Mouse (Mus musculus) kidney, adult 2 months (tissue): ENCODE measurements around the gene Ntpcr. TPM values are rescaled to one million over a fixed set of nuclear protein-coding genes. Genes with fewer than 3 reads are reported as not detected.
A peak's percentile ranks its signal among the peaks of the same experiment; 100 is the strongest.

Experiments
- DNase-seq: peaks from one replicate; pipeline ENCODE4 v3.0.0; 2021
- H3K27ac ChIP-seq: fragments of 200-500 bp; 2 replicates; pipeline ENCODE4 v1.5.1; 2012; ENCODE audit warnings: low read depth, low read length, control low read depth, inconsistent platforms; ENCODE audit not compliant: insufficient read depth
- H3K27me3 ChIP-seq: fragments of 200-500 bp; replicated peaks from 2 replicates; pipeline ENCODE4 v1.6.1; 2012; ENCODE audit warnings: mild to moderate bottlenecking, moderate library complexity, low read length, inconsistent platforms; ENCODE audit not compliant: control insufficient read depth, insufficient read depth
- H3K36me3 ChIP-seq: fragments of 200-500 bp; 2 replicates; pipeline ENCODE4 v1.6.1; 2012; ENCODE audit warnings: mild to moderate bottlenecking, moderate library complexity, low read length, inconsistent platforms; ENCODE audit not compliant: control insufficient read depth, insufficient read depth
- H3K4me1 ChIP-seq: fragments of 200-500 bp; 2 replicates; pipeline ENCODE4 v1.6.1; 2011; ENCODE audit warnings: low read length; ENCODE audit not compliant: control insufficient read depth, insufficient read depth
- H3K4me3 ChIP-seq: fragments of 200-500 bp; 2 replicates; pipeline ENCODE4 v1.5.1; 2011; ENCODE audit warnings: mild to moderate bottlenecking, low read depth, low read length, control low read depth; ENCODE audit not compliant: insufficient read depth
- CTCF ChIP-seq: fragments of 200-500 bp; conservative IDR thresholded peaks from 2 replicates; pipeline ENCODE4 v1.5.1; 2011; ENCODE audit warnings: low read depth, mild to moderate bottlenecking, control low read depth, low read length, moderate library complexity, mixed read lengths; ENCODE audit not compliant: insufficient read depth, insufficient read length
- POLR2A ChIP-seq: fragments of 200-500 bp; IDR thresholded peaks from one replicate; pipeline ENCODE4 v1.6.1; 2011; ENCODE audit warnings: low read depth, low read length, control low read depth
- WGBS: fragments of 180-500 bp; shearing (Covaris S2); methylation state at CpG from one replicate; pipeline ENCODE4 v1.1.7; 2018; 5-methylcytosine and 5-hydroxymethylcytosine counted together
- polyA plus RNA-seq: library from polyadenylated mRNA; depleted of rRNA; stranded (reverse); fragments of >200 nt; gene quantifications from 2 replicates; pipeline ENCODE4 v1.2.3, GENCODE M21; 2012

Gene Ntpcr
- polyA plus RNA-seq, 1 experiment, result 27.6 TPM

DNA sequence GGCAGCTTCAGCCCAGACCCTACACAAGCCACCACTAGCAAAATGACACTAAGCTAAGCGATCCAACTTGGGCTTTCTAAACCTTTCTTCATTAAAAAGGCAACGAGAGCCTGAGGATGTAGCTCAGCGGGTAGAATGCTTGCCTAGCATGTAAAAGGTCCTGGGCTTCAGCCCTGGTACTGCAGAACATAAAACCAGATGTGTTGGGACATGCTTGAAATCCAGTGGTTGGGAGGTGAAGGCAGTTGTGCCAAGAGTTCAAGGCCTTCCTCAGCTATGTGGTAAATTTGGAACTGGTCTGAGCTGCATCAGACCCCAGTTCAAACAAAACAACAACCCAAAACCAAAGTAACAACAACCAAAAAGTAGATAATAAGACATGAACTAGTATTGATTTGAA is 46.6 kb downstream of the Ntpcr start:
- no peaks in the 10 kb centered on the region for H3K4me1 ChIP-seq
- no peaks in the 10 kb centered on the region for H3K27me3 ChIP-seq
- H3K36me3 ChIP-seq, result no peaks in the 10 kb centered on the region
- TF ChIP-seq POLR2A, result no peak
- no peak for TF ChIP-seq CTCF
- DNase-seq, result no peak
- H3K27ac ChIP-seq, result no peak overlapping the region
- 96% methylated on average over 3 of the region's 3 CpGs for WGBS
- H3K4me3 ChIP-seq, result no peak overlapping the region

DNA sequence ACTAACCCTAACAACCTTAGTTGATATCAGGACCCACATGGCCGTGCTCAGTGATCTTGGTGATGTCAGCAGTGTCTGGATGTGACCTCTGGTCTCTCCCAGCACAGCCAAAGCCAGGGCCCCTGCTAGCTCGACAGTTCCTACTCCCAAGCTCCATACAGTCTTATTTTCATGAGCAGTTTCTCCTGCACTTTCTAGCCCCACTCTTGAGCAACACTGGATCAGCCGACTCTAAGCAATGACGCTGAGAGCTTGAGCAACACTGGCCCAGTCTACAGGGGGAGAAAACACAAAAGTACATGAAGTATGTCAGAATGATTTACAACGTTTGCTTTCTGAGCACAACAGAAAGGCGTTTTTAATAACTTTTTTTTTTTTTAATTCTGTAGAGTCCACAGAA is 47.0 kb downstream of the Ntpcr start:
- TF ChIP-seq POLR2A (no peak), CTCF (no peak)
- no peaks in the 10 kb centered on the region for H3K4me1 ChIP-seq
- H3K4me3 ChIP-seq, result no peak overlapping the region
- no peaks in the 10 kb centered on the region for H3K27me3 ChIP-seq
- no peak overlapping the region for H3K27ac ChIP-seq
- no peaks in the 10 kb centered on the region for H3K36me3 ChIP-seq
- WGBS, result 53% methylated on average over 6 of the region's 6 CpGs
- peak; percentile 31 for DNase-seq

DNA sequence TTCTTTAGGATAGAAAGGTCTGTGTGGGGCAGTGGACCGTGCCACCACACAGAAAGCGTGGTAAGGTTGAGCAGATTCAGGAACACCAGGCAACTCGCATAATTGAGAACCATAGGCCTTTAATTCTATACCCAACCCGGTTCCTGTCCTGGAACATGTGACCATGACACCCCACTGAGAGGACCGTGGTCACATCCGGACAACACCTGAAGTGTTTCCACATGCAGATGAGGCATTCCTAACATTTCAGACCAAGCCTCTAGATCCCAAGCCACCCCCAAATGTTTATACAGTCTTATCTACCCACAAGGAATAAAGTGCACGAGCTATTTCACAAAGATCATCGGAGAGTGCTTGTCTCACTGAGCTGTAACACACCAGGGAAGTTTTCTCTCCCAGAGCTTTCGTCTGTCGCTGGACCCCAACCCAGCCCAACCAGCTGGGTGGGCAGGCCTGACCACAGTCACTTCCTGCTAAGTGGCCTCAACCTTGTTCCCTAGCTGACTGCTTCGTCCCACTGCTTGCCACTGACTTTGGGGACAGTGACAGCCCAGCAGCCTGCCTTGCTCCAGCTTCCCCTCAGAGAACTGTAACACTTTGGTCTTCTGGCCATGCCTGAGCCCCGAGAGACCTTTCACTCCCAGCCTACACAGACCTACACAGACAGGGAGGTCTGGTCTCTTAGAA is 47.9 kb downstream of the Ntpcr start:
- TF ChIP-seq POLR2A, result no peak
- TF ChIP-seq CTCF, result no peak
- H3K4me1 ChIP-seq, result no peaks in the 10 kb centered on the region
- H3K27ac ChIP-seq, result no peak overlapping the region
- 70% methylated on average over 12 of the region's 12 CpGs for WGBS
- no peaks in the 10 kb centered on the region for H3K27me3 ChIP-seq
- no peak for DNase-seq
- no peak overlapping the region for H3K4me3 ChIP-seq
- H3K36me3 ChIP-seq, result no peaks in the 10 kb centered on the region

DNA sequence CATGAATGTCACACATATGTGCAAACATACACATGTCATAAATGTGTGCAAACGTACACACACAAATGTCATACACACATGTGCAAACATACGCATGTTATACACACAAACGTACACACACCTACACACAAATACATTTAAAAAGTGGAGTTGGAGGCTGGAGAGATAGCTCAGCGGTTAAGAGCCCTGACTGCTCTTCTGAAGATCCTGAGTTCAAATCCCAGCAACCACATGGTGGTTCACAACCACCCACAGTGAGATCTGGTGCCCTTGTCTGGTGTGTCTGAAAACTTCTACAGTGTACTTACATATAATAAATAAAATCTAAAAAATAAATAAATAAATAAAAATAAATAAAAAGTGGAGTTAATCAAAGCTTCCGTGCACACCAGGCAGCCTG is 49.2 kb downstream of the Ntpcr start:
- TF ChIP-seq POLR2A (no peak), CTCF (no peak)
- Histone ChIP-seq H3K36me3 (no peaks in the 10 kb centered on the region), H3K4me1 (no peaks in the 10 kb centered on the region), H3K4me3 (no peak overlapping the region), H3K27ac (no peak overlapping the region), H3K27me3 (no peaks in the 10 kb centered on the region)
- no peak for DNase-seq
- 94% methylated on average over 5 of the region's 5 CpGs for WGBS

DNA sequence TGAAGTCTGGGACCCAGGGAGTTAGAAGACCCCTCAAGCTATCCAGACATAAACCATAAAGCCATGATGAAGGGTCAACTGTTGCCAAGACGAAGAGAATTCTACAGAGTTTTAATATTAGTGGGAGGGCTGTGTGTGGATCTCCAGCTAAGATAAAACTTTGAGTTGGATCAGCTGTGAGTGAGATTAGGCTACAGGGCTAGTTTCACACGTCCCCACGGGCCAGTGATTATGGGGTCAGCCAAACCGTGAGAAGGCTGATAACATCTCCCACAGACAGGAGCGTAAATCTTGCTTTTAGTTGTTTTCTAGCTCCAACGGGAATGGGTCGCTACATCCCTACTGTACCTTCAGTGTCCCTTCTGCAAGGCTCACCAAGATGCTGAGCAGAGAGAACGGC is 49.9 kb downstream of the Ntpcr start:
- H3K36me3 ChIP-seq, result no peaks in the 10 kb centered on the region
- WGBS, result 45% methylated on average over 8 of the region's 8 CpGs
- TF ChIP-seq POLR2A, result no peak
- no peak for TF ChIP-seq CTCF
- no peaks in the 10 kb centered on the region for H3K4me1 ChIP-seq
- no peak for DNase-seq
- H3K27me3 ChIP-seq, result no peaks in the 10 kb centered on the region
- no peak overlapping the region for H3K27ac ChIP-seq
- H3K4me3 ChIP-seq, result no peak overlapping the region

DNA sequence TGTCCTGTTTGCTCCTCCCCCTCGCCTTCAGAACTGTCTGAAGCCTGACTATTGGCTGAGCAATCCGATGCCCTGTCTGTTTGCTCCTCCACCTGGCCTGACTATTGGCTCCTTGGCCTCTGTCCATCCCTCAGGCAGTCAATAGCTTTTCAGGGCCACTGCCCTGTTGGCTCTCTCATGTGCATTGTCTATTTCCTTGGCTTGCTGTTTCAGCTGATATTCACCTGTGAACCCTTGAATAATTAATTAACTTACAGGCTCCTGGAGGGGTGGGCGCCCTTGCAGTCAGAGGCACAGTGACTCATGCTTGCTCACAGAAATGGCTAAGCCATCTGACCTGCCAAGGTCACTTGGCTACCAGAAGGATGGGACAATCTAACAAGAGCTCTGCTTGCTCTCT is 52.4 kb downstream of the Ntpcr start:
- Histone ChIP-seq H3K27me3 (no peaks in the 10 kb centered on the region), H3K4me3 (no peak overlapping the region), H3K27ac (no peak overlapping the region), H3K36me3 (no peaks in the 10 kb centered on the region), H3K4me1 (no peaks in the 10 kb centered on the region)
- DNase-seq, result peak; percentile 20
- WGBS, result 59% methylated on average over 3 of the region's 3 CpGs
- TF ChIP-seq CTCF (no peak), POLR2A (no peak)

DNA sequence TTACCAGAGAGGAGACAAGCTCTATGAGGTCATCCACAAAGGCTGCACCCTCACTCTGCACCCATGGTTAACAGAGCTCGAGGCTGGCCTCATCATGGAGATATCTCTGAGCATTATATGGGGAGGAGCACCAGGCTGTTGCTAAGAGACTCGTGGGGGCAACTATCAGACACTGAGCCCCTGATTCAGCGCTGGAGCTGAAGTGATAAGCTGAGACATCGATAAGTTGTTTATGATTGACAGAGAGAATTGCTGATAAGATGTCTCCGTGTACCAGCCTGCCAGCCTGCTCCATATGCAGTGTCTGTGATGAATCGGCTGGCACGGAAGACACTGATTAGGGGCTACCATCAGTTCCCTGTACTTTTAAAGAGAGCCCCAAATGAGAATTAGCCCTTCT is 57.1 kb downstream of the Ntpcr start:
- no peaks in the 10 kb centered on the region for H3K4me1 ChIP-seq
- WGBS, result 84% methylated on average over 7 of the region's 7 CpGs
- no peaks in the 10 kb centered on the region for H3K27me3 ChIP-seq
- no peak overlapping the region for H3K27ac ChIP-seq
- no peak overlapping the region for H3K4me3 ChIP-seq
- no peak for TF ChIP-seq POLR2A
- no peak for TF ChIP-seq CTCF
- DNase-seq, result no peak
- H3K36me3 ChIP-seq, result no peaks in the 10 kb centered on the region
